Mouse (Mus musculus) midbrain, embryonic 16.5 days (tissue): ENCODE data around the gene Fance. TPM values are rescaled to one million over a fixed set of nuclear protein-coding genes. Genes with fewer than 3 reads are reported as not detected.

Source experiments
- ATAC-seq: fragments of 200-750 bp; cut with Nextera tagmentation; 2 replicates; pipeline ENCODE4 v1.8.0; 2017; ENCODE audit warnings: moderate TSS enrichment
- H3K27ac ChIP-seq: fragments of 300-500 bp; sonication (generic); 2 replicates; pipeline ENCODE4 v1.5.1; 2014; ENCODE audit warnings: mild to moderate bottlenecking, low read length, mixed read lengths
- H3K27me3 ChIP-seq: fragments of 300-500 bp; sonication (generic); 2 replicates; pipeline ENCODE4 v1.6.1; 2014; ENCODE audit warnings: low read depth, low read length, mixed read lengths; ENCODE audit not compliant: control insufficient read depth, insufficient read depth
- H3K36me3 ChIP-seq: fragments of 300-500 bp; sonication (generic); 2 replicates; pipeline ENCODE4 v1.6.1; 2014; ENCODE audit warnings: mild to moderate bottlenecking, low read length, moderate library complexity, mixed read lengths; ENCODE audit not compliant: control insufficient read depth, insufficient read depth
- H3K4me1 ChIP-seq: fragments of 300-500 bp; sonication (generic); 2 replicates; pipeline ENCODE4 v1.6.1; 2014; ENCODE audit warnings: mild to moderate bottlenecking, low read length, mixed read lengths; ENCODE audit not compliant: control insufficient read depth, insufficient read depth
- H3K4me2 ChIP-seq: fragments of 300-500 bp; sonication (generic); 2 replicates; pipeline ENCODE4 v1.6.1; 2014; ENCODE audit warnings: mild to moderate bottlenecking, low read length, mixed read lengths
- H3K4me3 ChIP-seq: fragments of 300-500 bp; sonication (generic); 2 replicates; pipeline ENCODE4 v1.5.1; 2014; ENCODE audit warnings: low read depth, mild to moderate bottlenecking, low read length, moderate library complexity, mixed read lengths
- H3K9ac ChIP-seq: fragments of 300-500 bp; sonication (generic); 2 replicates; pipeline ENCODE4 v1.6.1; 2014; ENCODE audit warnings: low read depth, low read length, mixed read lengths
- H3K9me3 ChIP-seq: fragments of 300-500 bp; sonication (generic); replicated peaks from 2 replicates; pipeline ENCODE4 v1.6.1; 2014; ENCODE audit warnings: mild to moderate bottlenecking, low read length, mixed read lengths; ENCODE audit not compliant: control insufficient read depth, poor library complexity, severe bottlenecking
- whole genome bisulfite sequencing: fragments of 180-500 bp; shearing (Covaris S2); extraction: QIAGEN DNeasy Blood & Tissue Kit; methylation state at CpG from one replicate; pipeline ENCODE4 v1.1.7; 2014; 5-methylcytosine and 5-hydroxymethylcytosine counted together
- polyA plus RNA-seq: library from polyadenylated mRNA; unstranded; fragments of >200 nt; fragmentation: Nextera tagmentation; extraction: Ambion mirVana; gene quantifications from 2 replicates; pipeline ENCODE4 v1.2.1, GENCODE M21; 2015

Gene Fance
- polyA plus RNA-seq, 1 experiment from 2014 or later = 26.3 TPM

GRCm38 (mm10) chr17:28300323-28300722 is 13.0 kb upstream of the Fance start:
- H3K4me2 ChIP-seq = no peak overlapping the region
- 39% methylated on average over 9 of the region's 9 CpGs for WGBS
- H3K27me3 ChIP-seq = no peaks in the 10 kb centered on the region
- H3K27ac ChIP-seq = no peak overlapping the region
- H3K9me3 ChIP-seq = no peaks in the 10 kb centered on the region
- H3K4me3 ChIP-seq = no peak overlapping the region
- no peaks in the 10 kb centered on the region for H3K4me1 ChIP-seq
- ATAC-seq = no peak
- H3K36me3 ChIP-seq = peaks cover 4% of the 10 kb centered on the region; the same call in 1 of the 2 replicates
- H3K9ac ChIP-seq = no peak overlapping the region

DNA sequence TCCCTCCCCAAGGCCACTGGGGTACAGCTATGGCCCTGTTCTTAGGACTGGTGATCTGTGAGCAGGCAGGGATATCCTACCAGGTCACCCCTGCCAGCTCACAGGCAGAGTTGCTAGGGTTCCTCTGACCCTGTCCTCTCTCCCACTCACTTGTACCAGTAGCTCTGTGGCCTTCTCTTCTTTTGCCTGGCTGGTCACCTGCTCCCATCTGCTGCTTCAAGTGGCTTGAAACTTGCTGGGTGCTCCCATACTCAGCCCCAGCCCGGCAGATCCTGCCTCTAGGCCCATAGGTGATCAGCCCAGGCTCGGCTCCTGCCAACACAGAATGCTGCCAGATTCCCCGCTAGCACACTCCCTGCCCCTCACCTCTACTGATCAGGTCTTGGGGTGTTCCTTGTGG is 12.5 kb upstream of the Fance start:
- 61% methylated on average over 3 of the region's 3 CpGs for WGBS
- Histone ChIP-seq H3K4me1 (no peaks in the 10 kb centered on the region), H3K9ac (no peak overlapping the region), H3K4me2 (no peak overlapping the region), H3K9me3 (no peaks in the 10 kb centered on the region), H3K4me3 (no peak overlapping the region), H3K27ac (no peak overlapping the region), H3K27me3 (no peaks in the 10 kb centered on the region), H3K36me3 (peaks cover 4% of the 10 kb centered on the region; the same call in 1 of the 2 replicates)
- no peak for ATAC-seq

DNA sequence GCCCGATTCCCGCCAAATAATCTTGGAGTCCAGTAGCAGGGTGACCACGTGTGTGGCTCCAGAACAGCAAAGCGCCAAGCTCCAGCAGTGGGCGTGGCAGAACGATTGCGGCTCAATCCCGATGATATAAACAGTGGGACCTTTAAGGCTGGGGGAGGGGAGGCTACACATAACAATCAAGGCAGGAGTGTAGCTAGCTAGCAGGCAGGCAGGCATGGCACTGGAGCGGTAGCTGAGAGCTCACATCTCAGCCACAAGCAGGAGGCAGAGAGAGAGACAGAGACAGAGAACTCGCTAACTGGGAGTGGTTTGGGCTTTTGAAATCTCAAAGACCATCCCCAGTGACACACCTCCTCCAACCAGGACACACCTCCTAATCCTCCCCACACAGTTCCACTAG is 8.1 kb upstream of the Fance start:
- H3K27ac ChIP-seq = no peak overlapping the region
- 58% methylated on average over 10 of the region's 10 CpGs for WGBS
- H3K4me3 ChIP-seq = no peak overlapping the region
- no peaks in the 10 kb centered on the region for H3K9me3 ChIP-seq
- no peak overlapping the region for H3K4me2 ChIP-seq
- ATAC-seq = no peak
- H3K36me3 ChIP-seq = no peaks in the 10 kb centered on the region
- no peaks in the 10 kb centered on the region for H3K27me3 ChIP-seq
- H3K9ac ChIP-seq = no peak overlapping the region
- peaks cover 5% of the 10 kb centered on the region; the same call in 1 of the 2 replicates for H3K4me1 ChIP-seq

- H3K27me3 ChIP-seq = no peaks in the 10 kb centered on the region
- WGBS = 13% methylated on average over 18 of the region's 18 CpGs
- no peak for ATAC-seq
- 0 out of 2 replicates have a peak overlapping the region, but pooled peaks have one; percentile 19 for H3K4me2 ChIP-seq
- no peaks in the 10 kb centered on the region for H3K36me3 ChIP-seq
- no peak overlapping the region for H3K27ac ChIP-seq
- no peak overlapping the region for H3K4me3 ChIP-seq
- no peaks in the 10 kb centered on the region for H3K9me3 ChIP-seq
- H3K4me1 ChIP-seq = peaks cover 8% of the 10 kb centered on the region; the same call in 1 of the 2 replicates
- no peak overlapping the region for H3K9ac ChIP-seq
Measured at GRCm38 (mm10) chr17:28308297-28309195, 4.8 kb upstream of the Fance start.

GRCm38 (mm10) chr17:28310831-28311230 is 2.5 kb upstream of the Fance start:
- H3K27ac ChIP-seq = no peak overlapping the region
- H3K9me3 ChIP-seq = no peaks in the 10 kb centered on the region
- peaks cover 19% of the 10 kb centered on the region for H3K4me1 ChIP-seq
- no peak for ATAC-seq
- no peaks in the 10 kb centered on the region for H3K36me3 ChIP-seq
- H3K27me3 ChIP-seq = no peaks in the 10 kb centered on the region
- no peak overlapping the region for H3K4me2 ChIP-seq
- no peak overlapping the region for H3K9ac ChIP-seq
- no peak overlapping the region for H3K4me3 ChIP-seq
- WGBS = 75% methylated on average over 3 of the region's 3 CpGs

DNA sequence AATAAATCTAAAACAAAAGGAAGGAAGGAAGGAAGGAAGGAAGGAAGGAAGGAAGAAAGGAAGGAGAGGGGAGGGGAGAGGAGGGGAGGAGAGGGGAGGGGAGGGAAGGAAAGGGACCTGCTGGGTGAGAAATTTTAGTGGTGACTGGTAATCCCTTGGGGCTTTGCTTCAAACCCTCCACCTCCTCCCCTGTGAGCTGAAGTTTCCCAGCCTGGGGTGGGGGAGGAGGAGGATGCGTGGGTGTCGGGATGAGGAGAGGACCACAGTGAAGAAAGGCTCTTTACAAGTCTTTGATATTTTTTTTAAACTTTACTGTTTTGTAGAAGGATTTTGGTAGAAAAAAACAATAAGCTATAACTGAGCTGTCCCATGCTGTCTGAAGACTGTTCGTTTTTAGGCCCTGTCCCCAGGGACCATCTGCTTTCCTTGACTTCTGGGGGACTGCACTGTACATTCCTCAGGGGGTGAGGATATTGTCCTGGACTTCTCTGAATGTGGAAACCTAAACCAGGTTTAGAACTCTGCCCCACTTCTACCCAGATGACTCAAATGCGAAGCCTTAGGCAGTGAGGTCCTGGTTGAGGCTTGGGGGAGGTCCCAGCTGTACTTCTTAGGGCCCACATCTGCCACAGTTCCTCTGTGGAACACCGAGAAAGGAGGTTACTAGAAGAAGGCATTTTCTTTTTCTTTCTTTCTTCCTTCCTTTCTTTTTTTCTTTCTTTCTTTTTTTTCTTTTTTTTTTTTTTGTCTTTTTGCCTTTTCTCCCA is 1.8 kb upstream of the Fance start:
- Histone ChIP-seq H3K9ac (no peak overlapping the region), H3K36me3 (no peaks in the 10 kb centered on the region), H3K27ac (no peak overlapping the region), H3K4me1 (peaks cover 19% of the 10 kb centered on the region), H3K9me3 (no peaks in the 10 kb centered on the region), H3K4me2 (no peak overlapping the region), H3K4me3 (no peak overlapping the region), H3K27me3 (no peaks in the 10 kb centered on the region)
- ATAC-seq = no peak
- WGBS = 83% methylated on average over 5 of the region's 5 CpGs

GRCm38 (mm10) chr17:28312232-28313211 is 797 bp upstream of the Fance start:
- ATAC-seq = peak; percentile 18
- Histone ChIP-seq H3K4me1 (peaks cover 19% of the 10 kb centered on the region), H3K9me3 (no peaks in the 10 kb centered on the region), H3K9ac (0 out of 2 replicates have a peak overlapping the region, but pooled peaks have one; percentile 7), H3K4me3 (peak overlapping the region; percentile 78), H3K4me2 (peak overlapping the region; percentile 52), H3K36me3 (no peaks in the 10 kb centered on the region), H3K27ac (peak overlapping the region; percentile 41; the same call in 1 of the 2 replicates), H3K27me3 (no peaks in the 10 kb centered on the region)
- WGBS = 25% methylated on average over 16 of the region's 17 CpGs

DNA sequence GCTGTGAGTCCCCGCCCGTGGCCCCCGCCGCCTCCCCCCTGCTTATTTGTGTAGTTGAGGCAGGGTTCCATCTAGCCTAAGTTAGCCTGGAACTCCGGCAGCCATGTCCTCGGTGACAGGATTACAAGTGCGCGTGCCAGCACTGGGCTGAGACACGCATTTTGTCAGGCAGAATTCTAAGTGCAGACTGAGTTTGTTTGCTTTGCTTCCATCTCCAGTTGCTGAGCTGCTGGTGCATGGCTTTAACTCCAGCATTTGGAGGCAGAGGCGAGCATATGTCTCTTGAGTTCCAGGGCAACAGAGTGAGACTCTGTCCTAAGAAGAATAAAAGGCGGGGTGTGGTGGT is 534 bp downstream of the Fance start:
- Histone ChIP-seq H3K27me3 (no peaks in the 10 kb centered on the region), H3K4me2 (peak overlapping the region; percentile 65), H3K9me3 (no peaks in the 10 kb centered on the region), H3K27ac (peak overlapping the region; percentile 87), H3K4me3 (peak overlapping the region; percentile 78), H3K4me1 (peaks cover 14% of the 10 kb centered on the region), H3K36me3 (peaks cover 6% of the 10 kb centered on the region; the same call in 1 of the 2 replicates), H3K9ac (peak overlapping the region; percentile 87)
- 2% methylated on average over 11 of the region's 11 CpGs for WGBS
- ATAC-seq = peak; percentile 62; the same call in 1 of the 2 replicates
